Mouse (Mus musculus): ENCODE data around the gene Vmn1r39. TPM values are rescaled to one million over a fixed set of nuclear protein-coding genes. Genes with fewer than 3 reads are reported as not detected.
"Not testable (repeated sequence)": the region's sequence is repeated elsewhere in the genome, so short reads cannot be mapped to it uniquely, and the experiment has no call there.

Vmn1r39 gene
- not detected in 2 replicates for polyA plus RNA-seq (2015; fragmentation: Nextera tagmentation; extraction: Ambion mirVana)

- Histone ChIP-seq H3K27ac (no peak within 1 kb of the TSS), H3K4me2 (no peak within 1 kb of the TSS), H3K4me1 (no peaks in the 10 kb centered on the region), H3K27me3 (no peaks in the 10 kb centered on the region), H3K9ac (no peak within 1 kb of the TSS), H3K36me3 (ENCODE audit: poor library complexity, severe bottlenecking) (no peaks in the 10 kb centered on the region), H3K9me3 (replicated peaks) (no peaks in the 10 kb centered on the region), H3K4me3 (no peak within 1 kb of the TSS)
- no peak for ATAC-seq
- WGBS = 94% methylated on average over 2 of the region's 2 CpGs
Measured at GRCm38 (mm10) chr6:66810509-66810908, at the start of gene Vmn1r39. Vmn1r39 (minus strand) TSS chr6:66810609.

GRCm38 (mm10) chr6:66859391-66859790, 49.0 kb upstream of the Vmn1r39 start:
- Histone ChIP-seq H3K27me3 (no peaks in the 10 kb centered on the region), H3K4me1 (no peaks in the 10 kb centered on the region), H3K9me3 (replicated peaks) (no peaks in the 10 kb centered on the region), H3K4me2 (no peak overlapping the region), H3K4me3 (no peak overlapping the region), H3K36me3 (ENCODE audit: poor library complexity, severe bottlenecking) (no peaks in the 10 kb centered on the region), H3K27ac (no peak overlapping the region), H3K9ac (no peak overlapping the region)
- ATAC-seq = no peak

- no peak overlapping the region for H3K9ac ChIP-seq
- no peaks in the 10 kb centered on the region for H3K27me3 ChIP-seq
- no peak overlapping the region for H3K27ac ChIP-seq
- 88% methylated on average over 1 of the region's 1 CpGs for WGBS
- H3K36me3 ChIP-seq (ENCODE audit: poor library complexity, severe bottlenecking) = no peaks in the 10 kb centered on the region
- H3K4me2 ChIP-seq = no peak overlapping the region
- ATAC-seq = no peak
- no peak overlapping the region for H3K4me3 ChIP-seq
- H3K9me3 ChIP-seq (replicated peaks) = no peaks in the 10 kb centered on the region
- no peaks in the 10 kb centered on the region for H3K4me1 ChIP-seq
Measured at GRCm38 (mm10) chr6:66858356-66858755, 47.9 kb upstream of the Vmn1r39 start.

- H3K4me3 ChIP-seq = no peak overlapping the region
- H3K27me3 ChIP-seq = no peaks in the 10 kb centered on the region
- no peaks in the 10 kb centered on the region for H3K36me3 ChIP-seq (ENCODE audit: poor library complexity, severe bottlenecking)
- no peaks in the 10 kb centered on the region for H3K4me1 ChIP-seq
- H3K9me3 ChIP-seq (replicated peaks) = no peaks in the 10 kb centered on the region
- no peak overlapping the region for H3K4me2 ChIP-seq
- H3K9ac ChIP-seq = no peak overlapping the region
- no peak for ATAC-seq
- no peak overlapping the region for H3K27ac ChIP-seq
Measured at GRCm38 (mm10) chr6:66856236-66856635, 45.8 kb upstream of the Vmn1r39 start.

GRCm38 (mm10) chr6:66848936-66849335, 38.5 kb upstream of the Vmn1r39 start:
- Histone ChIP-seq H3K4me3 (no peak overlapping the region), H3K9ac (no peak overlapping the region), H3K4me2 (no peak overlapping the region), H3K27ac (no peak overlapping the region), H3K27me3 (no peaks in the 10 kb centered on the region), H3K4me1 (no peaks in the 10 kb centered on the region), H3K9me3 (replicated peaks) (no peaks in the 10 kb centered on the region), H3K36me3 (ENCODE audit: poor library complexity, severe bottlenecking) (no peaks in the 10 kb centered on the region)
- ATAC-seq = no peak
- 60% methylated on average over 4 of the region's 4 CpGs for WGBS

- not testable (repeated sequence) for H3K9me3 ChIP-seq (replicated peaks); H3K36me3 ChIP-seq (ENCODE audit: poor library complexity, severe bottlenecking); H3K9ac ChIP-seq; H3K4me2 ChIP-seq; H3K4me1 ChIP-seq; H3K27me3 ChIP-seq; H3K27ac ChIP-seq; ATAC-seq; H3K4me3 ChIP-seq
- WGBS = 9% methylated on average over 1 of the region's 1 CpGs
Measured at GRCm38 (mm10) chr6:66840631-66841030, 30.2 kb upstream of the Vmn1r39 start.

GRCm38 (mm10) chr6:66836932-66837331, 26.5 kb upstream of the Vmn1r39 start:
- Histone ChIP-seq H3K27ac (no peak overlapping the region), H3K36me3 (ENCODE audit: poor library complexity, severe bottlenecking) (no peaks in the 10 kb centered on the region), H3K4me2 (no peak overlapping the region), H3K4me3 (no peak overlapping the region), H3K27me3 (no peaks in the 10 kb centered on the region), H3K9ac (no peak overlapping the region), H3K4me1 (no peaks in the 10 kb centered on the region), H3K9me3 (replicated peaks) (no peaks in the 10 kb centered on the region)
- no peak for ATAC-seq

GRCm38 (mm10) chr6:66806311-66806710, 4.1 kb downstream of the Vmn1r39 start:
- no peaks in the 10 kb centered on the region for H3K4me1 ChIP-seq
- H3K27ac ChIP-seq = no peak overlapping the region
- H3K9me3 ChIP-seq (replicated peaks) = no peaks in the 10 kb centered on the region
- no peaks in the 10 kb centered on the region for H3K36me3 ChIP-seq (ENCODE audit: poor library complexity, severe bottlenecking)
- no peak overlapping the region for H3K4me3 ChIP-seq
- H3K27me3 ChIP-seq = no peaks in the 10 kb centered on the region
- WGBS = 50% methylated on average over 1 of the region's 1 CpGs
- no peak overlapping the region for H3K4me2 ChIP-seq
- no peak overlapping the region for H3K9ac ChIP-seq
- ATAC-seq = no peak

- Histone ChIP-seq H3K9ac (no peak overlapping the region), H3K4me2 (no peak overlapping the region), H3K27ac (no peak overlapping the region), H3K27me3 (no peaks in the 10 kb centered on the region), H3K4me3 (no peak overlapping the region), H3K4me1 (no peaks in the 10 kb centered on the region), H3K9me3 (replicated peaks) (no peaks in the 10 kb centered on the region), H3K36me3 (ENCODE audit: poor library complexity, severe bottlenecking) (no peaks in the 10 kb centered on the region)
- WGBS = 93% methylated on average over 3 of the region's 3 CpGs
- no peak for ATAC-seq
Measured at GRCm38 (mm10) chr6:66805713-66806112, 4.7 kb downstream of the Vmn1r39 start.

- not testable (repeated sequence) for H3K27ac ChIP-seq; H3K27me3 ChIP-seq; H3K9me3 ChIP-seq (replicated peaks); ATAC-seq; H3K36me3 ChIP-seq (ENCODE audit: poor library complexity, severe bottlenecking); H3K9ac ChIP-seq; H3K4me2 ChIP-seq; H3K4me1 ChIP-seq; H3K4me3 ChIP-seq
Measured at GRCm38 (mm10) chr6:66782527-66782926, 27.9 kb downstream of the Vmn1r39 start, which contains the start of gene Vmn1r38. Vmn1r38 (minus strand) TSS chr6:66782627.

Other genes starting within 250 kb of the Vmn1r39 start
- gene Vmn1r33, start 192.3 kb downstream of the Vmn1r39 start, polyA plus RNA-seq (2015; fragmentation: Nextera tagmentation; extraction: Ambion mirVana) = not detected in 2 replicates
- gene Vmn1r34, start 166.7 kb downstream of the Vmn1r39 start, polyA plus RNA-seq (2015; fragmentation: Nextera tagmentation; extraction: Ambion mirVana) = not detected in 2 replicates
- gene Vmn1r35, start 124.7 kb downstream of the Vmn1r39 start, polyA plus RNA-seq (2015; fragmentation: Nextera tagmentation; extraction: Ambion mirVana) = not detected in 2 replicates
- gene Vmn1r36, start 91.4 kb downstream of the Vmn1r39 start, polyA plus RNA-seq (2015; fragmentation: Nextera tagmentation; extraction: Ambion mirVana) = not detected in 2 replicates
- gene Vmn1r37, start 81.2 kb downstream of the Vmn1r39 start, polyA plus RNA-seq (2015; fragmentation: Nextera tagmentation; extraction: Ambion mirVana) = not detected in 2 replicates
- not detected in 2 replicates for gene Vmn1r38, start 28.0 kb downstream of the Vmn1r39 start, polyA plus RNA-seq (2015; fragmentation: Nextera tagmentation; extraction: Ambion mirVana)
- 21.7 and 22.4 TPM in 2 replicates for gene Gng12, start 85.8 kb upstream of the Vmn1r39 start, polyA plus RNA-seq (2015; fragmentation: Nextera tagmentation; extraction: Ambion mirVana)
- 13.9 and 16.9 TPM in 2 replicates for gene Gadd45a, start 226.8 kb upstream of the Vmn1r39 start, polyA plus RNA-seq (2015; fragmentation: Nextera tagmentation; extraction: Ambion mirVana)

All from forebrain, embryonic 13.5 days (tissue).